Mouse (Mus musculus): ENCODE data around the gene Ebf1.

GRCm38 (mm10) chr11:44867433-44867832, 250.3 kb downstream of the Ebf1 start:
- TF ChIP-seq CTCF (IDR thresholded peaks at IDR 0.05; ENCODE audit: insufficient read depth, low read depth, low read length) (no peak), POLR2A (IDR thresholded peaks at IDR 0.05; ENCODE audit: insufficient read depth, low read depth, low read length) (no peak)

Measured in olfactory bulb, adult 2 months (tissue).